Mouse (Mus musculus) midbrain, embryonic 14.5 days (tissue): Measurements from ENCODE around the gene Acad8. TPM values are rescaled to one million over a fixed set of nuclear protein-coding genes. Genes with fewer than 3 reads are reported as not detected.

Experiments
- polyA plus RNA-seq: library from polyadenylated mRNA; unstranded; fragments of >200 nt; fragmentation: Nextera tagmentation; extraction: Ambion mirVana; gene quantifications from 2 replicates; pipeline ENCODE4 v1.2.1, GENCODE M21; 2014

The Acad8 gene
- polyA plus RNA-seq, 1 experiment from 2014 or later = 27.3 TPM

Other genes starting within 250 kb of the Acad8 start
- 1.4 and 2.1 TPM in 2 replicates for gene Glb1l2, start 193.1 kb downstream of the Acad8 start, polyA plus RNA-seq
- not detected in 2 replicates for gene Glb1l3, start 138.7 kb downstream of the Acad8 start, polyA plus RNA-seq
- gene Gm1110, start 76.5 kb downstream of the Acad8 start, polyA plus RNA-seq = not detected in 2 replicates
- 127 and 131 TPM in 2 replicates for gene Thyn1, start 144 bp upstream of the Acad8 start, polyA plus RNA-seq
- 85.3 and 102 TPM in 2 replicates for gene Vps26b, start 30.5 kb upstream of the Acad8 start, polyA plus RNA-seq
- gene Ncapd3, start 30.6 kb upstream of the Acad8 start, polyA plus RNA-seq = 16.7 and 24.6 TPM in 2 replicates
- gene Jam3, start 155.9 kb upstream of the Acad8 start, polyA plus RNA-seq = 46.9 and 62.4 TPM in 2 replicates